Mouse (Mus musculus): Measurements from ENCODE around the gene Gm44502.

GRCm38 (mm10) chr15:89429352-89430221, at the start of gene Gm44502, which contains the start of the genes C730034F03Rik and Chkb:
- TF ChIP-seq CTCF (IDR thresholded peaks at IDR 0.05; ENCODE audit: control insufficient read depth, insufficient read depth, low read length) (no peak), POLR2A (IDR thresholded peaks at IDR 0.05; ENCODE audit: borderline replicate concordance, control insufficient read depth, low read depth, low read length) (peak; percentile 53)
